Mouse (Mus musculus): Measurements from ENCODE around the gene Rsu1.

The Rsu1 gene

DNA sequence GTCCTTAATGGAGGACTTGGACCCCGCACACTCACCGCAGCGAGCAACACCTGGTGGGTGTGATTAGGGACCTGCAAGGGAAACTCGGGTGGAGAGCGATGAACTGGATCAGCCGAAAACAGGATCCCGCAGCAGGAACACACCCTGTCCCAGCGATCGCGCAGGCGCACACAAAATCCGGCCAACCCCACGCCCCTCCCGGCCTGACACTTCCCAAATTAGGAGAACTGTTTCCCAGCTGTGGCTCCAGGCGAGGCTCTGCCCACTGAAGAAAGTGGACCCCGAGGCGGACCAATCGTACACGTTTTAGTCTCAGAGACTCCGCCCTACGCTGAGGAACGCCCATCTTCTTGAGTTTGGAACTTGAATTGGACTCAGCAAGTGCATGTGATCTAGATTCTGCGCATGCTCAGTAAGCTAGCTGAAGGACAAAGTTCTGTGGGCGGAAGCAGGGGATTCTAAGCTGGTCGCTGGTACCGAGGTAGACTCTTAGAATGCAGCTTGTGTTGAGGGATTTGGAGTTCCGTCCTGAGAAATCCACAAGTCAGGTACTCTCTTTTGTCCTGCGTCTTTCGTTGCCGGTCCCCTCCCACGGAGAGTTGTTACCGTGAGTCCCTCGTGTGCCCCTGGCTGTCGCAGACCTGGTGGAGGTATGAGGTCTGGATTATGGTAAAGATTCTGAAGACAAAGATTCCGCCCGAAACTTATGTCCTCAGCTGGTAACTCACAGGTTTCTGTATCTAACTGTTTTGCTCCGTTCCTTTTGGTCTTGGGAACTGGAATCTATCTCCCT, at the start of gene Rsu1:
Gene Rsu1, minus strand, starts transcription at position 251 of the 793 bp plus-strand sequence.
- peak; percentile 100 for DNase-seq (ENCODE audit: low read depth, low spot score)

- no peak for DNase-seq (ENCODE audit: low read depth, low spot score)
Observed at GRCm38 (mm10) chr2:13303376-13303775, 32.2 kb upstream of the Rsu1 start.

- peak; percentile 48 for DNase-seq (ENCODE audit: low read depth, low spot score)
Observed at GRCm38 (mm10) chr2:13299031-13299430, 27.8 kb upstream of the Rsu1 start.

- no peak for DNase-seq (ENCODE audit: low read depth, low spot score)
Observed at GRCm38 (mm10) chr2:13297733-13298132, 26.5 kb upstream of the Rsu1 start.

- DNase-seq (ENCODE audit: low read depth, low spot score) = peak; percentile 24
Observed at GRCm38 (mm10) chr2:13290661-13291060, 19.4 kb upstream of the Rsu1 start.

GRCm38 (mm10) chr2:13290070-13290469, 18.9 kb upstream of the Rsu1 start:
- no peak for DNase-seq (ENCODE audit: low read depth, low spot score)

- peak; percentile 16 for DNase-seq (ENCODE audit: low read depth, low spot score)
Observed at GRCm38 (mm10) chr2:13278114-13278862, 7.1 kb upstream of the Rsu1 start.

- DNase-seq (ENCODE audit: low read depth, low spot score) = peak; percentile 72
Observed at GRCm38 (mm10) chr2:13275874-13276273, 4.7 kb upstream of the Rsu1 start.

- DNase-seq (ENCODE audit: low read depth, low spot score) = peak; percentile 22
Observed at GRCm38 (mm10) chr2:13270736-13271135, 479 bp downstream of the Rsu1 start.

- DNase-seq (ENCODE audit: low read depth, low spot score) = no peak
Observed at GRCm38 (mm10) chr2:13268681-13269293, 2.4 kb downstream of the Rsu1 start.

DNA sequence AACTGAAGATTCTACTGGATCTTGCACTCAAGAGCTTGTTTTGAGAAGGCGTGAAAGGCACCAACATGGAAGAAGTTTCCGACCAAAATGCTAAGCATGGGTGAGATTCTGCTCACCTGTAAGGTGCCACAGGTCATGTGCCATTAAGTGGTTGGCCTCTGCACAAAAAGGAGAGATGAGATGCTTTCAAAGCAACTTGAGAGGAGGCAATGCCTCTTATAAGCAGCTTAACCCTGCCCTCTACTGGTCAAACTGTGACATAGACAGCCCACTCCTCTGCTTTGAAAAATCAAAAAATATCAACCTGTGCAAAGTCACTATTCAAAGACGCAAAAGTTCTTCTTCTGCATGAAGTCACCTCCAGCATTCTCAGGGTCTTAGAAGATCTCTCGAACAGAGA, 6.3 kb downstream of the Rsu1 start:
- DNase-seq (ENCODE audit: low read depth, low spot score) = peak; percentile 64

GRCm38 (mm10) chr2:13263150-13263549, 8.1 kb downstream of the Rsu1 start:
- no peak for DNase-seq (ENCODE audit: low read depth, low spot score)

DNA sequence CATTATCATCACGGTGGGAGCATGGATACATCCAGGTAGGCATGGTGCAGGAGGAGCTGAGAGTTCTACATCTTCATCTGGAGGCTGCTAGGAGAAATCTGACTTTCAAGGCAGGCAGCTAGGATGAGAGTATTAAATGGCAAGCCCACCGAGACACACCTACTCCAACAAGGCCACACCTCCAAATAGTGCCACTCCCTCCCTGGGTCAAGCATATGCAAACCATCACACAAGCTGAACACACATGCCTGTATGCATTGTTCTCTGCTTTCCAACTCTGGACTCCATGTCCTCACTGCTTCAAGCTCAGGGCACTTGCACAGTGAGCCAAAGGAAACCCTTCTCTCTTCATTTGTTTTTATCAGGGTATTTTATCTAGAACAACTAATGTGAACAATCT, 12.6 kb downstream of the Rsu1 start:
- peak; percentile 25 for DNase-seq (ENCODE audit: low read depth, low spot score)

DNA sequence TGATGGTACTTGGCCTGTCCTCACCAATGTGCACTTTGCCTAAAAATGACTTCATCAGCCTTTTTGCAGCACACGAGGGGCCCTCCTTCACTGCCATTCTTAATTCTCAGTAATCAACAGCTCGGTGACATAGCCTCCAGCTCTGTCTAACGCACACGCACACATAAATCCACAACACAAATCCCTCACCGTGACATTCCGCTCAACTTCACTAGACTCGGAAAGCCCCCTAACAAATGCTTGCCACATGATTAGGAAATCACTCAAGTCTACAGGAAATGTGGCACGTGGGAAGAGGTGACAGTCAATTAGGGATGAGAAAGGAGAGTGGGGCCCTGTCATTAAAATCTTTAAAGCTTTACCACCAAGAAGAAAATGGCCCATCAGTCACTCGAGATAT, 30.5 kb downstream of the Rsu1 start:
- DNase-seq (ENCODE audit: low read depth, low spot score) = no peak

DNA sequence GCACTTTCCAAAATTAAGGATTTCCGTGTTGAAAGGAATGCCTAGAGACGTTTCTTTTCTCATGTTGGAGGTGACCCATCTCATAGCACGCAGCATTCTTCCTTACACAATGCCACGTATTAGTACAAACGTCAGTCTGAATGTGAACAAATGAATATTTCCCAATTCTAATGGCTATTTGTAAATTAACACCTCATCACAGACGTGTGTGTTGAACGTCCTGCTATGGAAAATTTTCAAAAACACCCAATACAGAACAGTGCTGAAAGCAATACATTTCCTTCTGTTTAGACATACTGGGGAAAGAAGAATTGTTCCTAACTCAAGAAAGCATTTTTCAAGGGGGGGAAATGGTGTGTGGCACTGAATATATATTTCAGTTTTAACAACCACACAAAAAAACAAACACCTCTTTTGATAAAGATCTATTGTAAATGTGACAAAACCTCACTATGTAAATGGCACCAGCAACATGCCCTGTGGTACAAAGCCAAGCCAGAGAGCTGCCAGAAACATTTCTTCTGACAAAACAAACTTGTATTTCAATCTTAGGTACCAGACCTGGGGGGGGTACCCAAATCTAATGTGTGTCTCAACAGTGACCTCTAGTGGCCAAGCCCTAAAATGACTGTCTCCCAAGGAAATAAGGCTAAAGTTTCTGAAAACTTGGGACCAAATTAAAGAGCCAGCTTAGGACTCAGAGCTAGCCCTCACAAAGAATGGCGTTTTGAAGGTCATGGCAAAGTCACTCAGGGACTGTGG, 33.9 kb downstream of the Rsu1 start:
- DNase-seq (ENCODE audit: low read depth, low spot score) = peak; percentile 50

GRCm38 (mm10) chr2:13235696-13236095, 35.5 kb downstream of the Rsu1 start:
- no peak for DNase-seq (ENCODE audit: low read depth, low spot score)

GRCm38 (mm10) chr2:13234796-13235195, 36.4 kb downstream of the Rsu1 start:
- no peak for DNase-seq (ENCODE audit: low read depth, low spot score)

- DNase-seq (ENCODE audit: low read depth, low spot score) = no peak
Observed at GRCm38 (mm10) chr2:13233902-13234301, 37.3 kb downstream of the Rsu1 start.

DNA sequence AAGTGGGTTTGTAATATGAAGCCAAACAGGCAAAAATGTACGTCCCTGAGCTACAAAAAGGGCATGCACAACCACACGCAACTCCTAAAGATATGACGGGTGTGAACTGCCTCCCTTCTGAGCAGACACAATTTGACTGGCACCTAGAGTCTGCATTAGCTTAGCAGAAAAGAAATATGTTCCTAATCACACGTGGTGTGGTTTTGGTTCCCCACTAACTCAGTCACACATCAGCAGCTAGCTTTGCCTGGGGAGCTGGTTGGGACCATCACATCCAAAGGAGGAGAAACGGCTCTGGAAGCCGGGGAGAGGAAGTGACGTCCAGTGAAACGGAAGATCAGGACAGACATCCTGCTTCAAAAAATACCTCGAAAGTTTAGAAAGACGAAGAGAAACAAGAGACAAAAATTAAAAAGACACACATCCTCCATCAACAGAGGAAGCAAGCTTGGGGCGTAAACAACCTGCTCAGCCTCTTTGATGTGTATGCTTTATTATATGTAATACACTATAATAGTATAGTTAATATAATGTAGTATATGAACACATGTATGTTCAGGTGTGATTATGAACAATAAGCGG, 37.9 kb downstream of the Rsu1 start:
- no peak for DNase-seq (ENCODE audit: low read depth, low spot score)

GRCm38 (mm10) chr2:13232305-13232704, 38.9 kb downstream of the Rsu1 start:
- no peak for DNase-seq (ENCODE audit: low read depth, low spot score)

GRCm38 (mm10) chr2:13229686-13230085, 41.5 kb downstream of the Rsu1 start:
- no peak for DNase-seq (ENCODE audit: low read depth, low spot score)
